Mouse (Mus musculus) embryonic facial prominence, embryonic 12.5 days (tissue): ENCODE results near the gene Eef1akmt4. TPM values are rescaled to one million over a fixed set of nuclear protein-coding genes. Genes with fewer than 3 reads are reported as not detected.
"Not testable (repeated sequence)": the region's sequence is repeated elsewhere in the genome, so short reads cannot be mapped to it uniquely, and the experiment has no call there.

Source experiments
- ATAC-seq: fragments of 200-750 bp; cut with Nextera tagmentation; 2 replicates; pipeline ENCODE4 v1.8.0; 2017; ENCODE audit not compliant: insufficient number of reproducible peaks, insufficient read depth, low FRiP score, low TSS enrichment
- H3K27ac ChIP-seq: fragments of 300-500 bp; sonication (generic); 2 replicates; pipeline ENCODE4 v1.5.1; 2016; ENCODE audit warnings: mild to moderate bottlenecking
- H3K27me3 ChIP-seq: fragments of 300-500 bp; sonication (generic); 2 replicates; pipeline ENCODE4 v1.6.1; 2016; ENCODE audit warnings: mild to moderate bottlenecking, moderate library complexity
- H3K36me3 ChIP-seq: fragments of 300-500 bp; sonication (generic); 2 replicates; pipeline ENCODE4 v1.6.1; 2016; ENCODE audit warnings: mild to moderate bottlenecking
- H3K4me1 ChIP-seq: fragments of 300-500 bp; sonication (generic); 2 replicates; pipeline ENCODE4 v1.6.1; 2016
- H3K4me2 ChIP-seq: fragments of 300-500 bp; sonication (generic); replicated peaks from 2 replicates; pipeline ENCODE4 v1.6.1; 2016; ENCODE audit warnings: mild to moderate bottlenecking, moderate library complexity
- H3K4me3 ChIP-seq: fragments of 300-500 bp; sonication (generic); 2 replicates; pipeline ENCODE4 v1.5.1; 2016; ENCODE audit warnings: mild to moderate bottlenecking
- H3K9ac ChIP-seq: fragments of 300-500 bp; sonication (generic); 2 replicates; pipeline ENCODE4 v1.6.1; 2016; ENCODE audit warnings: mild to moderate bottlenecking, moderate library complexity
- H3K9me3 ChIP-seq: fragments of 300-500 bp; sonication (generic); 2 replicates; pipeline ENCODE4 v1.6.1; 2016; ENCODE audit warnings: mild to moderate bottlenecking, moderate library complexity
- WGBS: fragments of 180-500 bp; shearing (Covaris S2); methylation state at CpG from one replicate; pipeline ENCODE4 v1.1.7; 2016; 5-methylcytosine and 5-hydroxymethylcytosine counted together
- microRNA counts: library from miRNA; unstranded; fragments of <30 nt; microRNA quantifications from one replicate; lab custom pipeline; 2017
- microRNA-seq: library from miRNA; unstranded; fragments of <30 nt; microRNA quantifications from one replicate; pipeline ENCODE4, GENCODE M21; 2017
- polyA plus RNA-seq: library from polyadenylated mRNA; unstranded; fragments of >200 nt; fragmentation: Nextera tagmentation; extraction: Ambion mirVana; gene quantifications from 2 replicates; pipeline ENCODE4 v1.2.1, GENCODE M21; 2016

The Eef1akmt4 gene
- polyA plus RNA-seq, 1 experiment from 2014 or later, result 31.4 TPM

GRCm38 (mm10) chr16:20637410-20637809, 26.0 kb downstream of the Eef1akmt4 start:
- ATAC-seq, result no peak
- Histone ChIP-seq H3K4me1 (no peaks in the 10 kb centered on the region), H3K4me2 (no peak overlapping the region), H3K4me3 (no peak overlapping the region), H3K36me3 (no peaks in the 10 kb centered on the region), H3K27me3 (no peaks in the 10 kb centered on the region), H3K9me3 (no peaks in the 10 kb centered on the region), H3K9ac (no peak overlapping the region), H3K27ac (no peak overlapping the region)
- WGBS, result 77% methylated on average over 8 of the region's 8 CpGs

- no peak overlapping the region for H3K27ac ChIP-seq
- no peak overlapping the region for H3K9ac ChIP-seq
- no peaks in the 10 kb centered on the region for H3K36me3 ChIP-seq
- H3K9me3 ChIP-seq, result no peaks in the 10 kb centered on the region
- no peak overlapping the region for H3K4me3 ChIP-seq
- 89% methylated on average over 8 of the region's 8 CpGs for WGBS
- no peak for ATAC-seq
- no peak overlapping the region for H3K4me2 ChIP-seq
- no peaks in the 10 kb centered on the region for H3K27me3 ChIP-seq
- H3K4me1 ChIP-seq, result no peaks in the 10 kb centered on the region
These were observed 27.0 kb downstream of the Eef1akmt4 start for GRCm38 (mm10) chr16:20638367-20638766.

- Histone ChIP-seq H3K4me3 (no peak overlapping the region), H3K36me3 (no peaks in the 10 kb centered on the region), H3K4me1 (no peaks in the 10 kb centered on the region), H3K27ac (no peak overlapping the region), H3K9ac (no peak overlapping the region), H3K9me3 (no peaks in the 10 kb centered on the region), H3K4me2 (no peak overlapping the region), H3K27me3 (no peaks in the 10 kb centered on the region)
- 2% methylated on average over 8 of the region's 8 CpGs for WGBS
- ATAC-seq, result no peak
These were observed 30.8 kb downstream of the Eef1akmt4 start for GRCm38 (mm10) chr16:20642161-20642560.

- no peaks in the 10 kb centered on the region for H3K4me1 ChIP-seq
- H3K36me3 ChIP-seq, result no peaks in the 10 kb centered on the region
- no peak overlapping the region for H3K4me2 ChIP-seq
- H3K9me3 ChIP-seq, result no peaks in the 10 kb centered on the region
- no peaks in the 10 kb centered on the region for H3K27me3 ChIP-seq
- no peak overlapping the region for H3K4me3 ChIP-seq
- no peak overlapping the region for H3K27ac ChIP-seq
- no peak for ATAC-seq
- 85% methylated on average over 7 of the region's 7 CpGs for WGBS
- H3K9ac ChIP-seq, result no peak overlapping the region
These were observed 32.5 kb downstream of the Eef1akmt4 start for GRCm38 (mm10) chr16:20643911-20644310.

GRCm38 (mm10) chr16:20651076-20651946, 39.9 kb downstream of the Eef1akmt4 start, which contains the start of gene Psmd2:
Gene Psmd2, plus strand, starts transcription at chr16:20651652.
- no peaks in the 10 kb centered on the region for H3K27me3 ChIP-seq
- peak within 1 kb of the TSS; percentile 75 for H3K4me3 ChIP-seq
- ATAC-seq, result peak; percentile 95
- peak within 1 kb of the TSS; percentile 64 for H3K27ac ChIP-seq
- H3K36me3 ChIP-seq, result peaks cover 19% of the 10 kb centered on the region
- H3K9me3 ChIP-seq, result no peaks in the 10 kb centered on the region
- peaks cover 11% of the 10 kb centered on the region; the same call in 1 of the 2 replicates for H3K4me1 ChIP-seq
- H3K4me2 ChIP-seq, result peak within 1 kb of the TSS; percentile 92
- H3K9ac ChIP-seq, result peak within 1 kb of the TSS; percentile 91
- WGBS, result 2% methylated on average over 46 of the region's 46 CpGs

GRCm38 (mm10) chr16:20651947-20652310, 40.5 kb downstream of the Eef1akmt4 start:
- Histone ChIP-seq H3K27me3 (no peaks in the 10 kb centered on the region), H3K9me3 (no peaks in the 10 kb centered on the region), H3K36me3 (peaks cover 25% of the 10 kb centered on the region), H3K4me1 (peaks cover 11% of the 10 kb centered on the region; the same call in 1 of the 2 replicates), H3K4me3 (peak overlapping the region; percentile 75), H3K4me2 (peak overlapping the region; percentile 92), H3K9ac (peak overlapping the region; percentile 91), H3K27ac (no peak overlapping the region)
- WGBS, result 14% methylated on average over 12 of the region's 12 CpGs
- peak; percentile 42; the same call in 1 of the 2 replicates for ATAC-seq

- H3K9me3 ChIP-seq, result no peaks in the 10 kb centered on the region
- H3K36me3 ChIP-seq, result peaks cover 38% of the 10 kb centered on the region
- peaks cover 11% of the 10 kb centered on the region; the same call in 1 of the 2 replicates for H3K4me1 ChIP-seq
- WGBS, result 62% methylated on average over 2 of the region's 2 CpGs
- H3K27ac ChIP-seq, result no peak overlapping the region
- H3K9ac ChIP-seq, result no peak overlapping the region
- ATAC-seq, result no peak
- H3K4me2 ChIP-seq, result no peak overlapping the region
- H3K4me3 ChIP-seq, result no peak overlapping the region
- H3K27me3 ChIP-seq, result no peaks in the 10 kb centered on the region
These were observed 41.9 kb downstream of the Eef1akmt4 start for GRCm38 (mm10) chr16:20653315-20653714.

- no peak overlapping the region for H3K4me2 ChIP-seq
- no peak for ATAC-seq
- H3K36me3 ChIP-seq, result peaks cover 78% of the 10 kb centered on the region
- WGBS, result 87% methylated on average over 4 of the region's 4 CpGs
- no peak overlapping the region for H3K27ac ChIP-seq
- H3K9ac ChIP-seq, result no peak overlapping the region
- H3K9me3 ChIP-seq, result no peaks in the 10 kb centered on the region
- peaks cover 5% of the 10 kb centered on the region; the same call in 1 of the 2 replicates for H3K4me1 ChIP-seq
- H3K4me3 ChIP-seq, result no peak overlapping the region
- no peaks in the 10 kb centered on the region for H3K27me3 ChIP-seq
These were observed 46.3 kb downstream of the Eef1akmt4 start for GRCm38 (mm10) chr16:20657661-20658060.

- H3K4me1 ChIP-seq, H3K27ac ChIP-seq, H3K9ac ChIP-seq, H3K4me3 ChIP-seq, H3K27me3 ChIP-seq, H3K9me3 ChIP-seq, ATAC-seq, H3K4me2 ChIP-seq: not testable (repeated sequence)
- H3K36me3 ChIP-seq, result peaks cover 17% of the 10 kb centered on the region
- WGBS, result 89% methylated on average over 4 of the region's 6 CpGs
These were observed 56.6 kb downstream of the Eef1akmt4 start, which contains the start of gene Eif4g1 for GRCm38 (mm10) chr16:20668013-20668412. Gene Eif4g1, plus strand, starts transcription at chr16:20668313.

MicroRNA genes within 50 kb of the gene (microRNA counts, 519-probe panel; counts per million panel counts)
- 4,861 counts per million, percentile 85 among the panel's probes with 10 or more counts for microRNA mmu-miR-1224 (lab: Ali Mortazavi, UCI)

Small RNA genes lying within 50 kb of the gene (microRNA-seq; reads per million reads assigned to microRNA genes)
- gene Mir1224, result 3.8 reads per million, percentile 17 among the genes with 10 or more reads in this experiment

Other genes starting within 250 kb of the Eef1akmt4 start
- 99.6 and 107 TPM in 2 replicates for gene Abcc5, start 185.2 kb upstream of the Eef1akmt4 start, polyA plus RNA-seq
- 135 and 137 TPM in 2 replicates for gene Eif2b5, start 112.8 kb upstream of the Eef1akmt4 start, polyA plus RNA-seq
- 33.1 and 33.2 TPM in 2 replicates for gene Dvl3, start 94.6 kb upstream of the Eef1akmt4 start, polyA plus RNA-seq
- 657 and 677 TPM in 2 replicates for gene Ap2m1, start 76.1 kb upstream of the Eef1akmt4 start, polyA plus RNA-seq
- 72.4 and 79.1 TPM in 2 replicates for gene Abcf3, start 63.0 kb upstream of the Eef1akmt4 start, polyA plus RNA-seq
- 3.7 TPM in 2 replicates for gene Vwa5b2, start 22.1 kb upstream of the Eef1akmt4 start, polyA plus RNA-seq
- not detected in 2 replicates for gene Gm49333, start within 50 bp of the Eef1akmt4 start, polyA plus RNA-seq
- 36.9 and 39.9 TPM in 2 replicates for gene Alg3, start 142 bp downstream of the Eef1akmt4 start, polyA plus RNA-seq
- 2.1 and 2.4 TPM in 2 replicates for gene Camk2n2, start 9.7 kb downstream of the Eef1akmt4 start, polyA plus RNA-seq
- gene Ece2, start 18.2 kb downstream of the Eef1akmt4 start, polyA plus RNA-seq, result 7.5 and 7.7 TPM in 2 replicates
- 396 and 401 TPM in 2 replicates for gene Psmd2, start 40.1 kb downstream of the Eef1akmt4 start, polyA plus RNA-seq
- gene Eif4g1, start 56.7 kb downstream of the Eef1akmt4 start, polyA plus RNA-seq, result 213 and 218 TPM in 2 replicates
- gene Fam131a, start 81.6 kb downstream of the Eef1akmt4 start, polyA plus RNA-seq, result 7.2 and 7.7 TPM in 2 replicates
- gene Polr2h, start 106.1 kb downstream of the Eef1akmt4 start, polyA plus RNA-seq, result 110 and 118 TPM in 2 replicates
- 28.8 and 31.6 TPM in 2 replicates for gene Clcn2, start 106.2 kb downstream of the Eef1akmt4 start, polyA plus RNA-seq
- 4.7 and 5.9 TPM in 2 replicates for gene Chrd, start 121.5 kb downstream of the Eef1akmt4 start, polyA plus RNA-seq
- 0.96 and 1.2 TPM in 2 replicates for gene Thpo, start 122.9 kb downstream of the Eef1akmt4 start, polyA plus RNA-seq